Mouse (Mus musculus) cerebellum, postnatal 10 days (tissue): ENCODE data around the gene Eml4.
A peak's percentile ranks its signal among the peaks of the same experiment; 100 is the strongest.

ENCODE experiments used
- DNase-seq, 2 experiments: peaks; one replicate each; pipeline ENCODE4 v3.0.0; 2021; ENCODE audit warnings: mixed read lengths in 2 of 2

Eml4 gene

GRCm38 (mm10) chr17:83384981-83385380 is 34.2 kb downstream of the Eml4 start:
- DNase-seq, result no peak

- peak in 1 of 2 experiments; percentile 7 for DNase-seq
Observed at GRCm38 (mm10) chr17:83387161-83387560, 36.4 kb downstream of the Eml4 start.

- DNase-seq, result no peak
Observed at GRCm38 (mm10) chr17:83394013-83394412, 43.3 kb downstream of the Eml4 start.

- no peak for DNase-seq
Observed at GRCm38 (mm10) chr17:83397571-83398100, 46.9 kb downstream of the Eml4 start.

DNA sequence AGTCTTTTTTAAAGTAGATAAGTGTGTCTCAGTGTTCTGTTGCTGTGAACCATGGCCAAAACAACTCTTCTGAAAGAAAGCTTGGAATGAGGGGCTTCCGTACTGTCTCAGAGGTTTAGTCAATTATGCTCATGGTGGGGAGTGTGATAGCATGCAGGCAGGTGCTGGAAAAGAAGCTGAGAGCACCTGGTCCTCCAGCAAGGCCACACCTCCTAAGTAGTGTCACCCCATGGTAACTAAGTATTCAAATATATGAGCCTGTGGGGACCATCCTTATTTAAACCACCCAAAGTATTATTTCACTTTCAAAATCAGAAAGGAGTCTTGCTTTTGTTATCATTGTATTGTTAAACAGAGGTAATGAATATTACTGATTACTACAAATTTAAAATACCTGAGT is 48.0 kb downstream of the Eml4 start:
- no peak for DNase-seq

DNA sequence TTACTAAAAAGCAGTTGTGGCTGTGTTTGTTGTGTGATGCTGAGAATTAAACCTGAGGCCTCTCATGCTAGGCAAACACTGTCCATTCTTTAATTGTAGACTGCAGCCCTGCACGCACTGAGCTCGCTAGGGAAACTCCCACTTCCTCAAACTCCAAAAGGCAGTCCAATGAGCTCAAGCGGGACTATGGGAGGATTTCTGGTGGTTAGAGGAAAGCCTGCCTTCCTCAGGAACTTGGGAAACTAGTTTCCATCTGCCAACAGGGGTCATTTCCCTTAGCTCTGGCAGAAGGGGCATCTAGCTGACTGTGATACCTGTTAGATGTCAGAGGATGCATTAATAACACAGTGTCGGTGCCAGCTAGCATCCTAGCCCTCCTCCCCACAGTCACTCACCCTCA is 79.9 kb downstream of the Eml4 start:
- no peak for DNase-seq

DNA sequence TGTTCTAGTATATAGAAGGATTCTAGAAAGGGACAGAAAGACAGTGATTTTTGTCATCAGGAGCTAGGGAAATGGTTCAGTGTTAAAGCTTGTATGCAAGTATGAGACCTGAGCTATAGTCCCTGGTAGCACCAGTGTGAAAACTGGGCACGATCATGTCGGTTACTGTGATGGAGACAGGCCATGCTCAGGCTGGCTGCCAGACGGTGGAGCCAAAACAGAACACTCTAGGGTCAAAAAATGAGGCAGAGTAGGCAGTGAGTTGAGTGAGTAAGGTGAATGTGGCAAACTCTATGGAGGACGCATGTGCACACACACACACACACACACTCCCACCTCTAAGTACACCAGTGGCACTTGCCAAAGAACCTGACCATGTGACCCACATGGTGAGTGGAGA is 92.7 kb downstream of the Eml4 start:
- peak; percentile 67 to 69 for DNase-seq

DNA sequence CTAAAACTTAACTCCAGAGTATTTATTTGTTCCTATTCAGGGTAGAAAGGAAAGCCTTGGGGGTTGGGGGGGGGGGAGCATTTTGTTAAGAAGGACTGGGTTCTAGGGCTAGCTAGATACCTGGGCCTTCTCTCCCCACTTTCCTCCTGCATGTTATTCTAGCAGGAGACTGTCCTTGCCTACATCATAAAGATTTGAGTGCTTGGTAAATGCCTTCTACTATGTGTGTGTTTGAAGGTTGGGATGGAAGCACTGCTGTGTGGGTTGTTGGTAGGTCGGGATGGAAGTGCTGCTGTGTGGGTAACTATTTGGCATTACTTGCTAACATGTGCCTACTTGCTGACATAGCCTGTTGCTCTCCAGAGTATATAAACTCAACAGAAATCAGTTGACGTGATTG is 98.9 kb downstream of the Eml4 start:
- DNase-seq, result no peak

GRCm38 (mm10) chr17:83451367-83451766 is 100.6 kb downstream of the Eml4 start:
- peak in 1 of 2 experiments; percentile 21 for DNase-seq

DNA sequence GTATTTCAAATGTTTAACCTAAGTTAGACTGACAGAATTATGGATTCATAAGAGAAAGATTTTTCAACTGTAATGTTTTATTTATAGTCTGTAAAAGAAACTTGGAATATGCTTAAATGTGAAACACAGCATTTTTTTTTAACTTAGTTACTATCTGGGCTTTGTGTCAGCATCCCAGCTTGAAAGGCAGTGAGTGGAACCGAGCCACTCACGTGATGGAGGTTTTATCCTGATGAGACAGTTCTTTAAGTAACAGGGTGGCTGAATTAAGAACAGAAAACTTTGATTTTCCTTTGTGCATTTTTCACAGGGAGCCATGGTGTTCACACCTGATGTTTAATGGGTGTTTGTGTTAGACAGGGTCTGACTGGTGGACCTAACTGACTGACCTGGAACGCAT is 101.1 kb downstream of the Eml4 start:
- DNase-seq, result no peak

DNA sequence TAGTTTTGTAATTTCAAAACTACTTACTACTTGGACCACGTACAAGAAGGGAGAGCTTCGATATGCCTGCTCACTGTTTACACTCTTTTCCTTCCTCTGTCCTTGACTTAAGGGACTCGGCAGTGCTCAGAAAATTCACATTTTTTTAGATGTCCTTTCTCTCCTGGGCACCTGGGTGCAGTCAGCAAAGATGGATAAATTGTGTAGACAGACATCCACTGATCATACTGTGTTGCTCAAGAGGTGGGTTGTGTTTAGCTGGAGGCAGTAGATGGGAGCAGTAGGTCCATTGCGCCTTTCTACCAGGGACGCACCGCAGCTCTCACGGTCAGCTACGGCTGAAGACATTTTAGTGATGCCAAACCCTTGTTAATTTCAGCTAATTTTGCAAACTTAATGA is 101.7 kb downstream of the Eml4 start:
- DNase-seq, result no peak

DNA sequence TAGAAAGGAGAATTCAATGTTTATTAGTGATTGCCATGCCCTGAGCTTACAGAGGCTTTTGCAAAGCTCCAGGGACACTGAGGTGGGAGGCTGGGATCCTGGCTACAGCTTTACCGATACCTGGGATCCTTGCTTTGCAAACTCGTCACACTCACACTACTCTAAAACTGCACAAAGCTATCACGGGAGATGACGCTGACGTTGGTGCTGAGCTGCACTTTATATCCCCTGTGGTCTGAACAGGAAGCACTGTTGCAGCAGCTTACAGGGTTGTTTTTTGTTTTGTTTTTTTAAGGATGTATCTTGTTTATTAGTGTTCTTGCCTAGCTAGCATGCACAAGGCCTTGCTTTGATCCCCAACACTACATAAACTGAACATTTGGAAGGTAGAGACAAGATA is 102.9 kb downstream of the Eml4 start:
- DNase-seq, result no peak

DNA sequence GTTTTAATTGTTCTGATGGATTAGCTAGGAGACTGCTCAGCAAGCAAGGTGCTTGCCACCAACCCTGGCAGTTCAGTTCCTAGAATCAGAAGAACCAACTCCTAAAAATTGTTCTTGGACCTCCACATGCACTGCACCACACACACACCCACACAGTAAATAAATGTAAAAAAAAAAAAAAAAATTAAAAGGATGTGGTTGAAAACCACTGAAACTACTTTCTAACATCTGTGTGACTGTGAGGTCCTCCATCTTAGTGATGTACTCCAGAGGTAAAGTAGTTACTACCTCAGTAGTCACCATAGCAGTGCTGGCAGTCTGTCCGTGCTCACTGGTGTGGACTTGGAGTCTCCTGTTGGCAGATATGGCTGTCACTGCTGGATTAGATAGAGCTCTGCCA is 106.5 kb downstream of the Eml4 start:
- DNase-seq, result no peak

DNA sequence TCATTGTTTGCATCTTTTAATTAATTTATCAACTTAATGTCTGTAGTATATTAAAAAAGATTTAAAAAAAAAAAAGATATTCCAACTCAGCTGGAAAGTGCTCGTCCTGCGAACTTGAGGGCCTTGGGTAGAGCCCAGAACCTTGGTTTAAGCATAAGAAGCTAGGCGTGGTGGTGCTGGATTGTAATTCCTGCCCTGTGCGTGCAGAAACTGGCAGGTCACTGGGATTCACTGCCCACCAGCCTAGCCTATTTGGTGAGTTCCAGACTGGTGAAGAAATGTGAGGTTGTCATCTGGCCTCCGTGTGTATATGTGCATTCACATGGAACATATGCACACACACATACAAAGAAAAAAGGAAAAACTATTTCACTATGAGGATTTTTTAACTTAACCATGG is 115.2 kb downstream of the Eml4 start:
- DNase-seq, result no peak

DNA sequence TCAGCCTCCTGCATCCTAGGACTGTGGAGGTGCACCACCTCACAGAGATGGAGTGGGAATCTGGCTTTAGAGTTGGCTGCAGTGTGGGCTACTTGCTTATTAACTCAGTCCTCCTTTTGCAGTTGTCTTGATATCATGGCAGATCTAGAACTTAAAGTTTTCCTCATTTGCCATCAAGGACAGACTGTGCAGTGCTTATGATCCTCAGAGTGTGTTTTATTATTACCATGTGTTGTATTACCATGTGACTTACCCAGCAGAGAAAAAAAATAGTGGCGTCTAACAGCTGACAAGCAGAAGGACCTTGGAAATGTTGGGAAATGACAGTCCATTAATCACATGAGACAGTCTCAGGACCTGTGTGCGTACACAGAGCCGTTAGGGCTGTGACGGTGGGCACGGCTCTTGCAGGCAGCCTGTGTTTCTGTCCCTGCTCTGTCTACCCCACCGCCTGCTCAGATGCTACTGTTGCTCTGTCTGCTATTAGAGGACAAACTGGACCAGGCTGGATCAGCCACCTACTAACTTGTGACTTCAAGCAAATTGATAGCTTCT is 116.0 kb downstream of the Eml4 start:
- DNase-seq, result no peak

DNA sequence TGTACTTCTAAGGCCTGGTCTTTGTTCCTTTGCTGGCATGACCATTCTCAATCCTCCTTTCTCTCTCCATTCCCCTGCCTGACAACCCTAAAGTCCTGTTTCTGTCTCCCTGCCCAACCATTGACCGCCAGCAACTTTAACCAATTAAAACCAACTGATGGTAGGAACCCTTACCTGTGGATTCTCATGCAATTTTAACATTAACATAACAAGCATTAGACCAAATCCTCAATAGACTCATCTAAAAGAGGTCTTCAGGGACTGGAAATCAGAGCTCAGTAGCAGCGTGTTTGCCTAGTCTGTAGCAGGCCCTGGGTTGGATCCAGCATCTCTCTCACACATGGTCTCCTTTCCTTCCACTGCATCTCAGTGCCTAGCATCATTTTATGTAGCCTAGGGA is 118.9 kb downstream of the Eml4 start:
- DNase-seq, result no peak

DNA sequence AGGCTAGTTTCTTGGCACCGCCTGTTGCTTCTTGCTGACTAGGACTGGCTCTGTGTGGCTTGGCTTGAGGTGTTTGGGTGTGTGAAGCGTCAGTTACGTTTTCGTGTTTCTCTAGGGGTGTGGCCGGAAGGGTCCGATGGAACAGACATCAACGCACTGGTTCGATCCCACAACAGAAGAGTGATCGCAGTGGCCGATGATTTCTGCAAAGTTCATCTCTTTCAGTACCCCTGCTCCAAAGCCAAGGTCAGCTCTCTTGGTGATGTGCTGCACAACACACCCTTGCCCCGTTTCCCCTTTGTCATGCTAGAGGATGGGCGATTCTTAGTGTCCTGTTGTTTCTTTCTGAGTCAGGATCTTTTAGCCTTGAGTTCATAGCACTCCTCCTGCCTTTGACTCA is 126.4 kb downstream of the Eml4 start:
- no peak for DNase-seq

GRCm38 (mm10) chr17:83481551-83481950 is 130.8 kb downstream of the Eml4 start:
- DNase-seq, result peak; percentile 59 to 68

GRCm38 (mm10) chr17:83482817-83483536 is 132.2 kb downstream of the Eml4 start:
- no peak for DNase-seq

DNA sequence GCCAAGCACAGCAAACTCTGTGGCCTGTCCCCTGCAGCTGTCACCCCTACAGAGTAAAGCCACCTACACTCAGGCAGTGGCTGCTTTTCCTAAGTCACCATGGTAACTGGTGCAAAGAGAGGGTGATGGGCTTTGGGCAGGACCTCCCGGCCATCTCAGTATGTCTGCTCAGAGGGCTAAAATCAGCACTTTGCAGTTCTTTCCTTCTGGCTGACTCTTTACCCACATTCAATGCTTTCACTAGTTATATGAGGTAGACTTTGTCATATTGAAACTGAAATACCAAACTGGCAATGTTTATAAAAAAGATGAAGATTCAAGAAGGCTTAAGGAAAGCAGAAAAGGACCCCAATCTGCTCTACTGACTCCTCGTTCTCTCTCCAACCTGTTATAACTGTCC is 133.1 kb downstream of the Eml4 start:
- DNase-seq, result no peak

DNA sequence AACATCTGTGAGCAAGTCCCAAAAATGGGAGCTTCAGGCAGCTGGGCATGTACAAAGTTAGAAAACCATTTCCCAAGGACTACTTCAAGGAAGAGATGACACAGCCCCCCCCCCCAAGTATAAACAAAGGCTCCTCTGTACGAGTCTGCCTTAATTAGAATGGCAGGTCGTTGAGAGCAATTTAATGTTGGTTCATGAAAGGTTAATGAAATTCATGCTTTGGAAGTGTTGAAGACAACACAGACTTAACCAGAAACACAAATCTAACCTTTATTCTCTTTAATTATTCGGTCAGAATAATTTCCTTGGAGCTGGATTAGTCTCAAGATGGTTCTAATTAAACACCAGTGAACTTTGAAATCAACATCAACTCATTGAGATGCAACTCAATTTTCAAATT is 137.0 kb downstream of the Eml4 start:
- DNase-seq, result no peak

GRCm38 (mm10) chr17:83498889-83499288 is 148.2 kb downstream of the Eml4 start:
- no peak for DNase-seq

- no peak for DNase-seq
Observed at GRCm38 (mm10) chr17:83499692-83500091, 149.0 kb downstream of the Eml4 start.

GRCm38 (mm10) chr17:83503693-83504092 is 153.0 kb downstream of the Eml4 start:
- DNase-seq, result no peak

DNA sequence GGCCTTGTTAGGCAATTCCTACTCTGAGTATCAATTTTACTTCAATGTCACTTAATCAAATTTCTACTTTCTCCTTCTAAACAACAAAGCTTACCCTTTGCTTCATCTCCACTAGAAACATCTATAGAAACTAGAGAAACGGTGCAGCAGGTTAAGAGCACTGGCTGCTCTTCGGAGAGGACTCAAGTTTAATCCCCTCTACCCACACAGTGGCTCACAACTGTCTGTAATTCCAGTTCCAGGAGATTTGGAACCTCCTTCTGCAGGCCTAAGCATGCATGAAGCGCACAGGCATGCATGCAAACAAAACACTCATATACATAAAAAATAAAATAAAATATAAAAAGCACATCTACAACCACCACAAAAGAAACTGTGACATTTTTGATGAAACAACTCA is 161.4 kb downstream of the Eml4 start:
- no peak for DNase-seq
